Mouse (Mus musculus) embryo, embryonic 11.5 days (tissue): ENCODE data around the gene Usp37.

Experiments
- DNase-seq: peaks from one replicate; pipeline ENCODE4 v3.0.0-alpha.2; 2012; ENCODE audit warnings: low read depth, low spot score

Usp37 gene

GRCm38 (mm10) chr1:74485792-74486191 is 58.3 kb downstream of the Usp37 start:
- DNase-seq: no peak

GRCm38 (mm10) chr1:74460273-74460672 is 83.8 kb downstream of the Usp37 start:
- peak; percentile 11 for DNase-seq

DNA sequence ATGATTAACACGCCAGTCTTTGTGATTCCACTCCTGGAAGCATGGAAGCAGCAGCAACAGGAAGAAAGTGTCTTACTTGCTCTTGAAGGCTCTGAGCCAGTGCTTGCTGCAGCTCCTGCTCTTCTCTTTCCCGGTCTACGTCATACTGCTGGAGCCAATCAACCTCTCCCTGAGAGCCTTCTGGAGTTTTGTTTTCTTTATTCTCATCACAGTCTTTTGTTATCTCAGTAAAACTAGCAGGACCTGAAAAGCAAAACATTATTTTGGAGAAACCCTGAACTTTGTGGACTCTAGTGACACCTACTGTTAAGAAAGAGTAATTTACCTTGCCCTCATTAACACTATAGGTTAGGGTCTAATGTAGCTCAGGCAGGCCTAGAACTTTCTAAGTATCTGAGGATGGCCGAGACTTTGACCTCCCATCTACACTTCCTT is 91.5 kb downstream of the Usp37 start:
- DNase-seq: no peak

GRCm38 (mm10) chr1:74444538-74444937 is 99.5 kb downstream of the Usp37 start:
- no peak for DNase-seq

- no peak for DNase-seq
These were observed 104.8 kb downstream of the Usp37 start for GRCm38 (mm10) chr1:74439166-74439876.

DNA sequence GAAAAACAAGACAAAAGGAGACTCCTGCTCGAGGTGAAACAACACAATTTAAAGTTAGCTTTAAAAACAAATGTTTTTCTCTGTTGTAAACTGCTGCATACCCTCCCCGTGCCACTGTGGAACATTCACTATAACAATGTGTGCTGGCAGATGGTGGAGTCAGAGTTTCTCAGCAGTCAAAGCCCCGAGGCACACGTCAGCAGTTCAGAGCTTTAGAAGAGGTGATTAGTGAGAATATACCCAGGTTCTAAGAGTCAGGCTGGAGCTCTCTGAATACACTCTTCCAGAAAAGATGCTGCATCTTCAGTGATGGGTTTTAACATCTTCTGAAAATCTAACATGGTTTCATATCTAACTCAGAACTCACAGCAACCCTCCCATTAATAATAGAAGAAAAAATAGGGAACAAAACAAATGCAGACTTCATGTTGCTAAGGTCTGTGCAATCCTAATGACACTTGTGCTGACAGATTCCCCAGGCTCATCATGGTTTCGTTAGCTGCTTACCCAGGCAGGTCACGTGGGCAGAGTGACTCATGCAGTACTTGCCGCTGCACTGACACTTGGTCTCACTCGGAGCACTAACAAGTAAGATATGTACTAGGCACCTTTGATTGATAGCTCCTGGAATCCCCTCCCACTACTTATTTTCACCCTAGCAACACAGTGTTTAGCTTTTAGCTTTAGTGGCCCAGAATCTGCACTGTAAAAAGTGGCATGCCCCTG is 106.2 kb downstream of the Usp37 start:
- no peak for DNase-seq

DNA sequence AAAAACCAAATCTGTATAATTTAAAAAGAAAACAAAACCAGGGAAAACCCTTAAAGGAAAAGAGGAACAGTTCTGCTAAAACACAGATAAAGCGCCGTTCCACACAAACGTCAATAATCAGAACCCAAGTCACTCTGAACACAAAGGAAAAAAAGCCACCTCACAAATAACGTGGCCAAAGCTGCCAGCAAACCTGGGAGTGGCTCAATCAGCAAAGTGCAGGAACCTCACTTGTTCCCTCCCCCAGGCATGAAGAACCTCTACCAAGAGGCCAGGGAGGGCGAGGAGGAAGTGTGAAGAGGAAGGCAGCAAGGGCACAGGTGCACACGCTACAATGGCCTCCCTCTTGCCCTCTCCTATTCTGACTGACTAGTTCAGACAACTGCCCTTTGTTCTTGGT is 108.5 kb downstream of the Usp37 start:
- DNase-seq: no peak

DNA sequence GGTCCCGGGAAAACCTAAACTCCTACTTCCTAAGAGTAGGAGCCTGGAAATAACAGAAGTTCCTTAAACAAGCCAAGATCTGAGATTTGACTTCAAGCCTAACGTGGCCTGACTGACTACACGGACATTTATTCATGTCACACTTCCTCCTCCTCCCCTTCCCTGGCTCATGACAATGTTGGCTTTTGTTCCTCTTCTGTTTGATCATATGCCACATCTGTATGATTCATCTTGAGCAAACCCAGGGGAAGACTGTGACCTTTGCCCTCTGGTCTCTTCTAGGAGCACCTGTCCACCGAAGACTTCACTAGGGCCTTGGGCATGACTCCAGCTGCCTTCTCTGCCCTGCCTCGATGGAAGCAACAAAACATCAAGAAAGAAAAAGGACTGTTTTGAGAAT is 109.5 kb downstream of the Usp37 start:
- DNase-seq: no peak

DNA sequence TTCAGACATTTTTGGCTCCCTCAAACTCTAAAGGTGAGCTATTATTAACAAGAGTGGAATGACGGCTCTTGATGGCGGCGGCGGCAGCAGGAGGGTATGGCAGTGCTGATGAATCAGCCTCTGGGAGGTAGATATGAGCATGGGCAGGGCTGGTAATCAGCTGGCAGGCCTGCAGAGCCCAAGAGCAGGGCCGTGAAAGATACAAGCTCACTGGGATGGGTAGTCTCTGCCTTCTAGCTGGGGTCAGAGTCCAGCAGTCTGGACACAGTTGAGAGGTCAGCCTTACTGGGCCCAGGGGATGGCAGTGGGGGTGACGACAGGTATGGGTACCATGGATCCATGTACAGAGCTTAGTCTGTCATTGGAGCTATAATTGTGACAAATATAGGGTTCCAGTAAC is 110.9 kb downstream of the Usp37 start:
- DNase-seq: no peak

DNA sequence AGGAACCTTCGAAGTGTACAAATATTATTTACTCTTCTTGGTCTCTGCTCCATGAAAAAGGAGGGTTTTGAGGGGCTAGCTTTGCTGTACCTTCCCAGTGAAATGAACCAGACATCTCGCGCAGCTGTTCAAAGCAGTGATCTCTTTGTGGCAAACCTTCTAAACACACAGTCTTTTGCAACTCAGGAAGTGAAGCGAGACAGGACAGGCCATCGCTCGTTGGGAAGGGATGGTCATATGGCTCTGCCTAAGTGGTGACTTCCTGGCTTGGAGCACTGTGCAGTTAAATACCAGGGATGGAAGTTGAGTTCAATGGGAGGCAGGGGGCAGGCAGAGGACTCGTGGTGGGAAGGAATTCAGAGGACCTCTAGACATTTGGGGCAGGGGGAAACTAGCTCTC is 118.2 kb downstream of the Usp37 start:
- DNase-seq: no peak

DNA sequence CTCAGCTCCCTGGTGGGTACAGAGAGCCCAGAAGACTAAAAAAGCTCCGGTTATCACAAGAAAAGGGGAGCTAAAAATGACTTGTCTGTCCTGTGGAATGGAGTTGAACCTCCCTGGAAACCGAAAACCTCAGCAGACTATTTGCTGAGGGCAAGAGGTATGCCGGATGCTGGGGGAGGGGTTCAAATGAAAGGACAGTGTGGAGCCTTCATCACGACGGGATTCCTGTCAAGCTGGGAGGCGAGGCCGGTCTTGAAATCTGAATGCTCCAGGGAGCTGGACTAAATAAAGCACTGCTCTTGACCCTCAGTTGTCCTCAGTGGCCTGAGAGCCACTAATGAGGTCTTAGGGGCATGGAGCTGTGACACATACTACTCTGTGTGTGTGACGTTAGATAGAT is 120.9 kb downstream of the Usp37 start:
- no peak for DNase-seq

DNA sequence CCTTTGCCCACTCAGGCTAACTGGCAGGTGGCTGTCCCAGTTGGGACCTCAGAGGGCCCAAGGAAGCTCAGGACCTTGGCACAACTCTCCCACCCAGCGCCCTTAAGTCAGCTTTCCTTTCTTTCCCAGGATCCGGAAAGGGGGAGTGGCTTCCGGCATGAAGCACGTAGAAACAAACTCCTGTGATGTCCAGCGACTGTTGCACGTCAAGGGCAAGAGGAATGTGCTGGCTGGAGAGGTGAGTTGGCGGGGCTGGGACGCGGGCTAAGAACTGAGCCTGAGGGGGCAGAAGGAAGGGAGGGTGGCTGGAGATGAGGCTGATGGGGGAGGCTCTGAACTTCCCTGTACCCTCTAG is 124.7 kb downstream of the Usp37 start:
- DNase-seq: no peak

DNA sequence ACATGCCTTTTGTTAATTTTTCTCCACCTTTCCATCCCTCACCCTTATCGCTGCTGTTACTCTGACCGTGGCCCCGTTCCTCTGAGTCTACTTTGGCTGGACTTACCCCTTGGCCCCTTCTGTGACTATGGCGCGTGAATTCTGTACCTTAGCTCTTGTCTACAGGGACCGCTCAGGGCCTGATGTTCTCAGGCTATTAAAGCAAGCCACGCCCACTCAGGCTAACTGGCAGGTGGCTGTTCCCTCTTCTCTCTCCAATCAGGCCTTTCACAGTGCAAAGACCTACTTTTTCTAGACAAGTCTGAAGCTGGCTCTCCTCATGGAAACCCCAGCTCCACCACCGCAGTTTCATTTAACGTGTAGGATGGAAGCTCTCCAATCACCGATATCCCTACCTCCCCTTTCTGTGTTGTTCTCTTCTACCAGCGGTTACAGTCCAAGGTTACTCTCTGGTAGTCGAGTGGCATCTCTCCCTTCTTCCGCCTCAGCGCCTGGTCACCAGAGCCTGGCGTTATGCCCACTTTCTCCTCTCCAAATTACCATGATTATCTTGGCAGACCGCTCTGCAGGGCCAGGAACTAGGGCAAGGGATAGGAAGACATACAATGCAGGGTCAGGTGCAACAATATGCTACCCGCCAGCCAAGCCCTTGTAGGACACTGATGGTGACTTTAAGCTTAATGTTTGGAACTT is 125.2 kb downstream of the Usp37 start:
- DNase-seq: no peak

DNA sequence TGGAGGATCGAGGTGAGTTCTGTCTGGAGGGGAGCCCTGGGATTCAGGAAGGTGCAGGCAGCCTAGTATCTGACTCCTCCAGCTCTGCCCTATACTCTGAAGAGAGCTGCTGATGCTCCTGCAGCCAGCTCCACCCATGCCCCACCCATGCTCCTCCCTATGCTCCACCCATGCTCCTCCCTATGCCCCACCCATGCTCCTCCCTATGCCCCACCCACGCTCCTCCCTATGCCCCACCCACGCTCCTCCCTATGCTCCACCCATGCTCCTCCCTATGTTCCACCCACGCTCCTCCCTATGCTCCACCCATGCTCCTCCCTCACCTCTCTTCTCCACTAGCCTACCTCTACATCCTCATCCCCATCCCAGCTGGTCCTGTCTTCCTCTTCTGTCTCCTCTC is 128.9 kb downstream of the Usp37 start:
- DNase-seq: peak; percentile 26

- DNase-seq: no peak
These were observed 131.4 kb downstream of the Usp37 start for GRCm38 (mm10) chr1:74412711-74413110.

- no peak for DNase-seq
These were observed 132.2 kb downstream of the Usp37 start for GRCm38 (mm10) chr1:74411753-74412325.

DNA sequence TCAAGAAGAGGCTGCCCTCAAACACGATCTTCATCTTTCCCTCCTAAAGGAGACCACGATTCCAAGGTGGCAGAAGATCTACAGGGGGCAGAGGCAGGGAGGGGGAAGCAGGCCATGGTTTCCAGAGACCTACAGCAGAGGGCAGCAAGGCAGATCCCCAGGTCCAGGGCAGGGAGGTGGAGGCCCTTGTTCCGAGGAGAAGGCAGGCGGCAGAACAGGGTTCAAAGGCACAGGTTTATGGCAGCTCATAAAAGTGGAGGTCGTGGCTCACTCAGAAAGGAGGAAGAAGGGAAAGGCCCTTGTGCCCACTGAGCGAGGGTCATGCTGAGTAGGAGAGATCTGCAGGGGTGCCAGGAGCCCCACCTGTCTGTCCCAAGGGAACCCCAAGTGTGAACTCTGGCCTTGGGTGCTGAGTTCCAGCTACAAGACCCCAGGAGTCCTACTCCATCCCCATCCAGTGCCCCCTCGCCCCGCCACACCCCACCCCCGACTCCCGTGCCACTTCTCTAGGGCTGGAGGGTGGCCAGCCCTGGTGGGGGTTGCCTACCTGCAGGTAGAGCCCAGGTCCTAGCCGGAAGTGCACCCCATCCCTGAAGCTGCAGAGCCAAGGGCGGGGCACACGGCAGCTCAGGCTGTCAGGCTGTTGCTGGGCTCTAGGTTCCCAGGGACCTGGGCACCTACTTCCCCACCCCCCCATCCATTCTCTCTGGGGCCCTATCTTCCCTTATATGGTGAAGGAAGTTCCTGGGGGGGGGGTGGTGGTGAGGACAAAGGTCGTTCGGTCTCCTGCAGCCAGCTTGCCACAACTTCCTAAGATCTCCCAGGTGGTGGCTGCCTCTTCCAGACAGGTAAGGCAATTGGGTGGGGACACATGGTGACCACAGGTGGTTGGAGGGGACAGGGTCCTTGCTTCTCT is 135.2 kb downstream of the Usp37 start, which contains the start of gene Vil1:
TSS of gene Vil1 (plus strand) at position 788 of the 916 bp plus-strand sequence.
- DNase-seq: no peak

GRCm38 (mm10) chr1:74404206-74404605 is 139.9 kb downstream of the Usp37 start:
- no peak for DNase-seq

GRCm38 (mm10) chr1:74401015-74401702 is 142.9 kb downstream of the Usp37 start:
- DNase-seq: no peak

DNA sequence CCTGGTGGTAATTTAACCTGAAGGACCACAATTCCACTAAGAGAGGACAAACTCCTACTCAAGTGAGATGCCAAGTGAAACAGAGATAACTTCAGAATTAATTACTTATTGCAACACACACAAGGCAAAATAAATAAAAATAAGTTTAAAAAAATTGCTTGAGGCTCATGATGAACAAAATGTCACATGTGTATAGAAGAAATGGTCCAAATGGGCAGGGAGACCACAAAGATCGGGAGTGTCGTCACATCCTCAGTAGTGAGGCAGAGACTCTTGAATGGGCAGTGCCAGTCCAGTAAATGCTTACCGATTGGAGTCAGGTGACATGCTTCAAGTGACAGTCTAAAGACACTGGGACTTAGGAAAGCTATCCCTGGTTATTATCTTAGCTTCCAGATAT is 143.6 kb downstream of the Usp37 start:
- no peak for DNase-seq
